Mouse (Mus musculus) kidney, adult 2 months (tissue): ENCODE data around the gene Morn5.

Experiments used
- CTCF ChIP-seq: fragments of 200-500 bp; conservative IDR thresholded peaks from 2 replicates; pipeline ENCODE4 v1.5.1; 2011; ENCODE audit warnings: low read depth, mild to moderate bottlenecking, control low read depth, low read length, moderate library complexity, mixed read lengths; ENCODE audit not compliant: insufficient read depth, insufficient read length
- POLR2A ChIP-seq: fragments of 200-500 bp; IDR thresholded peaks from one replicate; pipeline ENCODE4 v1.6.1; 2011; ENCODE audit warnings: low read depth, low read length, control low read depth

DNA sequence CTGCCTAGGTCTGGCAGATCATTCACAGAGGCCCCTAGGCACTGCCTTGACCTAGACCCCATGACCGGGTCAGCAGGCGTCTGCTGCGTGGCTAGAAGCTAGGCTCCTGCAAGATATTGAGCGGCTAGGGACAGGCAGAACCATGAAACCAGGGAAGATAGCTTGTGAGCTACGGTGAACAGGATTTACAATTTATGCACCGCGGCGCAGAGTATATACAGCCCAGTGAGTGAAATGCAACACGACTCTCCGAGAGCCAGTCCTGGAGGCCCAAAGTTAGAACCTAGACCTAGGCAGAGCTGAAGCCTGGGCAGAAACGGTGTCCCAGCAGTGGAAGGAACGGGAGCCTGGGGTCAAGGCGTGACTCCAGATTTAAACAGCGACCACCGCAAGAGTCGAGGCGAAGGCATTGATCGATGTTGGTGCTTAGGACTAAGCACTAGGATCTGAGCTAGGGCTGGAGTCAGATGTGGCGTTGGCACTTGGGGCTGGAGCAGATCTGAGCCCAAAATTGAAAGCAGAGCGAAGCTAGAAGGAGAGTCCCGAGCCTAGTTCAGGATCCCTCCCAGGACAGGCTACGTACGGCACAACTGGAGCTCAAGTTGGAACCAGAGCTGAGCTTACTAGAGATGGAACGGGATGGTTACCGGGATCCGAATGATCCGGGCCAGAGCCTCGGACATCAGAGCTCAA, 52.8 kb downstream of the Morn5 start:
- no peak for TF ChIP-seq POLR2A
- TF ChIP-seq CTCF = no peak
